Mouse (Mus musculus): ENCODE results near the gene Wbp11. TPM values are rescaled to one million over a fixed set of nuclear protein-coding genes. Genes with fewer than 3 reads are reported as not detected.

The Wbp11 gene
- polyA plus RNA-seq, 1 experiment from 2014 or later: 67.7 TPM

- no peaks in the 10 kb centered on the region for H3K27me3 ChIP-seq
- CTCF ChIA-PET: interaction anchor here (1.0 kb wide), 1 partner anchor 163 kb away, joined by 3 read pairs; no protein-coding TSS in a partner anchor
- TF ChIP-seq CTCF (IDR thresholded peaks at IDR 0.05): no peak
- DNase-seq (ENCODE audit: low read depth, low spot score): no peak
- POLR2A ChIA-PET: no interaction called here
- in situ Hi-C loops (cut with MboI; ENCODE audit: low pct_unique_long_range_greater_than_20kb): loop anchor here (25.0 kb wide), 2 partner anchors 920 to 1755 kb away; partner anchors contain the start of genes Gprc5a and Strap
- no peak for ATAC-seq
Observed at GRCm38 (mm10) chr6:136817549-136817948, 10.5 kb downstream of the Wbp11 start.

DNA sequence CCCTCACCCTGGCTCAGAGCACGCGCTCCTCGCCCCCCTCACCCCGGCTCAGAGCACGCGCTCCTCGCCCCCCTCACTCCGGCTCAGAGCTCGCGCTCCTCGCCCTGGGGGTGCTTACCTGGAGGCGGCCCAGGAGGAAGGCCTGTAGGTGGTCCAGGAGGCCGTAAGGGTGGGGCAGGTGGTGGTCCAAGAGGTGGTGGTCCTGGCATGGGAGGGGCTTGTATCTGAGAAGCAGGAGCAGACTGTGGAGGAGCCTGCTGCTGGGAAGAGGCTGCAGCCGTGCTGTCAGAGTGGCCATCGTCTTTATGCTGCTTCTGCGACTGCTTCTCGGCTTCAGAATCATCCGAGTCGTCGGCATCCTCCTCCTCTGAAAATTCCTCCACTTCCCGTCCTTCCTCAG lies 11.2 kb downstream of the Wbp11 start:
- no peaks in the 10 kb centered on the region for H3K27me3 ChIP-seq
- ChIA-PET CTCF (interaction anchor here (1.0 kb wide), 1 partner anchor 164 kb away, joined by 3 read pairs; no protein-coding TSS in a partner anchor), POLR2A (no interaction called here)
- in situ Hi-C loops (cut with MboI; ENCODE audit: low pct_unique_long_range_greater_than_20kb): loop anchor here (25.0 kb wide), 2 partner anchors 920 to 1755 kb away; partner anchors contain the start of genes Gprc5a and Strap
- DNase-seq (ENCODE audit: low read depth, low spot score) (no peak), ATAC-seq (no peak)
- no peak for TF ChIP-seq CTCF (IDR thresholded peaks at IDR 0.05)

DNA sequence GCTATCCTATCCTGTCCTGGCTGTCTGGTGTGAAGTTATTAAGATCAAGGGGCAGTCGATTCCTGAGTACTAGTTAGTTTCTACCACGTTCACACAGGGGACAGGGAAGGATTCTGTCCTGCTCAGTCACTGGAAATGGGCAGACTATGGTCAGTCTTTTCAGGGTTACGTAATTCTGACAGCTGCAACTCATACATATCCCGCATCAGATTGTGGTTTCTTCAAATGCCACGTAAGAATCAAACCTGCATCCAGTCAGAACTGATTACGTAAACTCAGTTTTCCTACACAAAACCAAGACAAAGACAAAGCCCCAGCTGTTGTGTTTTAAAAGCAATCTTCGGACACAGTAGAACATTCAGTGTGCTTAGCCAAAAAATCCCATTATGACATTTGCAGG lies 12.7 kb downstream of the Wbp11 start:
- no peaks in the 10 kb centered on the region for H3K27me3 ChIP-seq
- ATAC-seq (no peak), DNase-seq (ENCODE audit: low read depth, low spot score) (no peak)
- in situ Hi-C loops (cut with MboI; ENCODE audit: low pct_unique_long_range_greater_than_20kb): loop anchor here (25.0 kb wide), 2 partner anchors 922 to 1753 kb away; partner anchors contain the start of genes Gprc5a and Strap
- ChIA-PET POLR2A (no interaction called here), CTCF (interaction anchor here (1.3 kb wide), 1 partner anchor 20 kb away, joined by 3 read pairs; no protein-coding TSS in a partner anchor)
- TF ChIP-seq CTCF (IDR thresholded peaks at IDR 0.05): no peak

GRCm38 (mm10) chr6:136813117-136813516 lies 14.9 kb downstream of the Wbp11 start:
- no peaks in the 10 kb centered on the region for H3K27me3 ChIP-seq
- POLR2A ChIA-PET: no interaction called here
- CTCF ChIA-PET: no interaction called here
- DNase-seq (ENCODE audit: low read depth, low spot score) (no peak), ATAC-seq (no peak)
- no peak for TF ChIP-seq CTCF (IDR thresholded peaks at IDR 0.05)
- in situ Hi-C loops (cut with MboI; ENCODE audit: low pct_unique_long_range_greater_than_20kb): loop anchor here (25.0 kb wide), 2 partner anchors 924 to 1751 kb away; partner anchors contain the start of genes Gprc5a and Strap

DNA sequence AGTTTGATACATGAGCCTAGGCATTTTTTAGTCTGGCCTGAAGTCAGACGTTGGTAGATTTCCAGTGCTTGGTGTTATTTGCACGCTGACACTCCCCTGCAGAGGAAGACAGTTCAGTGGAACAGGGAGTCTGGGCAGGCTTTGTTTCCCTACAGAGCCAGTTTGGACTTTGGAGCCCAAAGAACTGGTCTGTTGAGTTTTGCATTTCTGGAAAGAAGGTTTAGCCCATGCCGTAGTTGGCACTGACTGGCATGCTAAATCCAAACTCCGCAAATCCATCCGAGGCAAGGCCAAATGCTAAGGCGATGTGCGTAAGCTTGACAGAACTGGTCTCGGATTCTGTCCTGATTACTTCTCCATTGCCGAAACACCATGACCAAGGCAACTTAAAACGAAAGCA lies 16.8 kb downstream of the Wbp11 start:
- no peak for ATAC-seq
- POLR2A ChIA-PET: no interaction called here
- CTCF ChIA-PET: no interaction called here
- in situ Hi-C loops (cut with MboI; ENCODE audit: low pct_unique_long_range_greater_than_20kb): loop anchor here (25.0 kb wide), 2 partner anchors 926 to 1749 kb away; partner anchors contain the start of genes Gprc5a and Strap
- TF ChIP-seq CTCF (IDR thresholded peaks at IDR 0.05): no peak
- H3K27me3 ChIP-seq: no peaks in the 10 kb centered on the region
- no peak for DNase-seq (ENCODE audit: low read depth, low spot score)

GRCm38 (mm10) chr6:136809673-136810072 lies 18.4 kb downstream of the Wbp11 start:
- TF ChIP-seq CTCF (IDR thresholded peaks at IDR 0.05): no peak
- CTCF ChIA-PET: no interaction called here
- no peaks in the 10 kb centered on the region for H3K27me3 ChIP-seq
- in situ Hi-C loops (cut with MboI; ENCODE audit: low pct_unique_long_range_greater_than_20kb): loop anchor here (10.0 to 25.0 kb wide), 3 partner anchors 928 to 1885 kb away; partner anchors contain the start of genes Cdkn1b, Gprc5a and Strap
- POLR2A ChIA-PET: interaction anchor here (0.9 to 1.2 kb wide), 2 partner anchors 12 to 22 kb away, joined by 3 to 4 read pairs; no protein-coding TSS in a partner anchor
- ATAC-seq: no peak
- no peak for DNase-seq (ENCODE audit: low read depth, low spot score)

DNA sequence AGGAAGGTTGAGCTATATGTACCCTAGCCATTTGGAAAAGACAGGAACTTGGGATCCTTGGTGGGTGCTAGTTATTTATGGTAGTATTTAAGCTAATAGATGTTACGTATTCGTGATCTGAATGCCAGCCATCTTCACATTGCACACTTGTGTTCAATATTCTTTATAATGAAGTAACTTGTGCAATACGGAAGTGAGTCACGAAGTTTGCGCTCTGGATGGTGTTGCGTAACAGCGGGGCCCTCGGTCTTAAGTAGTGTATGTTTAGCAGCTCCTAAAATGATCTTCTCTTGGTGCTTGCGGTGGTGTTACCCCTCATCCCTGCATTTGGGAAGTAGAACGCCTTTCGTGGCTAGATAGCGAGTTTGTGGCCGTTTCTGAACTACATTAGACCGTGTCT lies 19.0 kb downstream of the Wbp11 start:
- in situ Hi-C loops (cut with MboI; ENCODE audit: low pct_unique_long_range_greater_than_20kb): loop anchor here (10.0 to 25.0 kb wide), 3 partner anchors 928 to 1884 kb away; partner anchors contain the start of genes Cdkn1b, Gprc5a and Strap
- ATAC-seq (no peak), DNase-seq (ENCODE audit: low read depth, low spot score) (no peak)
- CTCF ChIA-PET: interaction anchor here (0.9 to 1.4 kb wide), 2 partner anchors 22 to 172 kb away, joined by 3 read pairs; no protein-coding TSS in a partner anchor
- POLR2A ChIA-PET: interaction anchor here (0.9 to 1.2 kb wide), 2 partner anchors 13 to 22 kb away, joined by 3 to 4 read pairs; no protein-coding TSS in a partner anchor
- no peaks in the 10 kb centered on the region for H3K27me3 ChIP-seq
- TF ChIP-seq CTCF (IDR thresholded peaks at IDR 0.05): no peak

DNA sequence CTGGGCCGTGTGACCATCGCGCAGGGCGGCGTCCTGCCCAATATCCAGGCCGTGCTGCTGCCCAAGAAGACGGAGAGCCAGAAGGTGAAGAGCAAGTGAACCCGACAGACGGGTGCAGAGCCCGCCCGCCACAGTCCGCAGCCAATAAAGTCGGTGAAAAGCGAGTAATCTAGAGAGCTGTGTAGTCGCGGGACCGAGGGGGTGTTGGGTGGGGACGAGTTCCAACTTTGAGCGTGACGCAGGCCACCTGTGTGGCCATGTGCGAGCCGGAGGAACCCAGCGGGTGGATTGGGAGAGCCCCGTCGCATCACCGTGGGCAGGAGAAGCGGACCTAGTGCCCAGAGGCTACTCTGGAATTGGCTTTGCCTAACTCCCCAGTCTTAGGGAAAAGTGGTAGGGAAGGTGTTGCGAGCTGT lies 19.4 kb downstream of the Wbp11 start:
- ATAC-seq: peak; percentile 5
- TF ChIP-seq CTCF (IDR thresholded peaks at IDR 0.05): no peak
- DNase-seq (ENCODE audit: low read depth, low spot score): no peak
- H3K27me3 ChIP-seq: no peaks in the 10 kb centered on the region
- POLR2A ChIA-PET: interaction anchor here (1.2 kb wide), 1 partner anchor 23 kb away, joined by 3 read pairs; no protein-coding TSS in a partner anchor
- in situ Hi-C loops (cut with MboI; ENCODE audit: low pct_unique_long_range_greater_than_20kb): loop anchor here (10.0 to 25.0 kb wide), 3 partner anchors 929 to 1884 kb away; partner anchors contain the start of genes Cdkn1b, Gprc5a and Strap
- CTCF ChIA-PET: interaction anchor here (0.9 to 1.4 kb wide), 2 partner anchors 22 to 172 kb away, joined by 3 read pairs; no protein-coding TSS in a partner anchor

DNA sequence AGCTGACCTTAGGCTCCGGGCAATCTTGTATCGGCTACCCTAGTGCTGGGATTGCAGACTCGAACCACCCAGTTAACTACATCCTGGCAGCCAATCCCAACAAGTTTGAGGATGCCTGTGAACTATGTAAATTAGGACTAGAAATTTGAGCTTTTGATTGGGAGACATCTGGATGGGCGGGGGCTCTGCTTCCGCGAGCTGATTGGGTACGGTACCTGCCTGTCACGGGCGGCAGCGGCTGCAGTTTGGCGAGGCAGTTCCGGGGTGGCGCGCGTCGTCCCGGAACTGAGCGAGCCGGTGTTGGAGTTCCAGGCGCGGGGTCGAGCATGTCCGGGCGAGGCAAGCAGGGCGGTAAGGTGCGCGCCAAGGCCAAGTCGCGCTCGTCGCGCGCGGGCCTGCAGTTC lies 20.0 kb downstream of the Wbp11 start, which contains the start of gene H2afj:
H2afj (plus strand) TSS at position 231 of the 404 bp plus-strand sequence.
- POLR2A ChIA-PET: no interaction called here
- in situ Hi-C loops (cut with MboI; ENCODE audit: low pct_unique_long_range_greater_than_20kb): loop anchor here (10.0 to 25.0 kb wide), 3 partner anchors 929 to 1883 kb away; partner anchors contain the start of genes Cdkn1b, Gprc5a and Strap
- ATAC-seq: peak; percentile 88
- H3K27me3 ChIP-seq: no peaks in the 10 kb centered on the region
- no peak for TF ChIP-seq CTCF (IDR thresholded peaks at IDR 0.05)
- CTCF ChIA-PET: interaction anchor here (1.4 kb wide), 1 partner anchor 173 kb away, joined by 3 read pairs; no protein-coding TSS in a partner anchor
- peak; percentile 79 for DNase-seq (ENCODE audit: low read depth, low spot score)

- POLR2A ChIA-PET: no interaction called here
- no peak for DNase-seq (ENCODE audit: low read depth, low spot score)
Observed at GRCm38 (mm10) chr6:136807395-136808013, 20.5 kb downstream of the Wbp11 start.

More at GRCm38 (mm10) chr6:136807395-136808013, 20.5 kb downstream of the Wbp11 start:
- in situ Hi-C loops (cut with MboI; ENCODE audit: low pct_unique_long_range_greater_than_20kb): loop anchor here (10.0 to 25.0 kb wide), 3 partner anchors 930 to 1883 kb away; partner anchors contain the start of genes Cdkn1b, Gprc5a and Strap
- CTCF ChIA-PET: no interaction called here
- no peak for ATAC-seq
- no peak for TF ChIP-seq CTCF (IDR thresholded peaks at IDR 0.05)
- H3K27me3 ChIP-seq: no peaks in the 10 kb centered on the region
